ENCODE assay signal across 9 mouse cellular contexts in the genomic region with DNA sequence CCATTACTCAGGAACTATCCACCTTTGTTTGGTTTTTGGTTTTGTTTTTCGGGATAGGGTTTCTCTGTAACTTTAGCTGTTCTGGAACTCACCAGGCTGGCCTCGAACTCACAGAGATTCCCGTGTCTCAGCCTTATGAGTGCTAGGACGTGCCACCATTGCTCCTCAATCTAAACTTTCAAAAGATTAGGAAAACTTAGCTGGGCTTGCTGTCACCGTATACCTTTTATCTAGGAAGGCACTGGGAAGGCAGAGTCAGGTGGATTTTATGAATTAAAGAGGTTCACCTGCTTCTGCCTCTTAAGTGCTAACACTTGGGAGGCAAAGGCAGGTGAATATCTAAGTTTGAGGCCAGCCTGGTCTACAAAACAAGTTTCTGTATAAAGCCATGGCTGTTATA. TPM values are rescaled to one million over a fixed set of nuclear protein-coding genes. Genes with fewer than 3 reads are reported as not detected.
A peak's percentile ranks its signal among the peaks of the same experiment; 100 is the strongest.
DNase-seq lines count a peak whose midpoint lies in the region; ATAC-seq and TF ChIP-seq lines count a peak whose summit lies in the region.
"Had no signal": no experiment of that assay in that cellular context is flagged by ENCODE, and none has a peak within 500 bp of the region (broad histone marks: within the 10 kb centered on the region; RNA-seq: fewer than 3 reads in every experiment).

No protein-coding gene starts in this region.

- no peaks in the 10 kb centered on the region for H3K36me3 ChIP-seq in kidney, adult 2 months (ENCODE audit: control insufficient read depth, insufficient read depth, low read length)
- H3K36me3 ChIP-seq in hindbrain, embryonic 12.5 days: no peaks in the 10 kb centered on the region
- H3K36me3 ChIP-seq in midbrain, embryonic 12.5 days: peaks cover 8% of the 10 kb centered on the region; the same call in 1 of the 2 replicates

- no peak for ATAC-seq in hindbrain, embryonic 12.5 days (ENCODE audit: low FRiP score)
- no peak for ATAC-seq in midbrain, embryonic 12.5 days (ENCODE audit: low FRiP score, low read depth)

- peak overlapping the region; percentile 99 for H3K9ac ChIP-seq in hindbrain, embryonic 12.5 days
- peak overlapping the region; percentile 95 for H3K9ac ChIP-seq in midbrain, embryonic 12.5 days (replicated peaks)

- DNase-seq in kidney, adult 2 months: no peak
- no peak for DNase-seq in kidney, adult 9 months
- no peak for DNase-seq in adrenal gland, postnatal 14 days
- no peak for DNase-seq in frontal cortex, postnatal 14 days (ENCODE audit: low spot score in 2 of 2)
- DNase-seq in adrenal gland, postnatal 4 days (ENCODE audit: low spot score in 2 of 2): no peak

- no peak overlapping the region for H3K4me3 ChIP-seq in kidney, adult 2 months (ENCODE audit: insufficient read depth, low read depth, low read length)
- H3K4me3 ChIP-seq in bone marrow macrophage, adult 2 months (ENCODE audit: insufficient read depth, low read length): peak overlapping the region; percentile 86; the same call in 1 of the 2 replicates
- peak overlapping the region; percentile 98 for H3K4me3 ChIP-seq in hindbrain, embryonic 12.5 days
- peak overlapping the region; percentile 77 for H3K4me3 ChIP-seq in midbrain, embryonic 12.5 days

- no peaks in the 10 kb centered on the region for H3K27me3 ChIP-seq in kidney, adult 2 months (replicated peaks; ENCODE audit: control insufficient read depth, insufficient read depth, low read length)
- H3K27me3 ChIP-seq in hindbrain, embryonic 12.5 days: no peaks in the 10 kb centered on the region
- no peaks in the 10 kb centered on the region for H3K27me3 ChIP-seq in midbrain, embryonic 12.5 days

- H3K9me3 ChIP-seq in hindbrain, embryonic 12.5 days (replicated peaks): no peaks in the 10 kb centered on the region
- no peaks in the 10 kb centered on the region for H3K9me3 ChIP-seq in midbrain, embryonic 12.5 days

- peak overlapping the region; percentile 97 for H3K27ac ChIP-seq in kidney, adult 2 months (ENCODE audit: insufficient read depth, low read depth, low read length)
- peak overlapping the region; percentile 91; the same call in 1 of the 2 replicates for H3K27ac ChIP-seq in bone marrow macrophage, adult 2 months (ENCODE audit: insufficient read depth, low read depth, low read length)
- H3K27ac ChIP-seq in hindbrain, embryonic 12.5 days: peak overlapping the region; percentile 92
- peak overlapping the region; percentile 93 for H3K27ac ChIP-seq in midbrain, embryonic 12.5 days (replicated peaks)

- no peak for TF ChIP-seq POLR2A in kidney, adult 2 months (IDR thresholded peaks at IDR 0.05; ENCODE audit: low read depth, low read length)
- no peak for TF ChIP-seq POLR2A in bone marrow macrophage, adult 2 months (IDR thresholded peaks at IDR 0.05; ENCODE audit: borderline replicate concordance, low read depth, low read length)

- H3K4me2 ChIP-seq in hindbrain, embryonic 12.5 days (replicated peaks): peak overlapping the region; percentile 86
- peak overlapping the region; percentile 88 for H3K4me2 ChIP-seq in midbrain, embryonic 12.5 days (replicated peaks)

- no peak for TF ChIP-seq CTCF in kidney, adult 2 months (conservative IDR thresholded peaks at IDR 0.05; ENCODE audit: insufficient read depth, insufficient read length, low read depth, low read length)
- no peak for TF ChIP-seq CTCF in bone marrow macrophage, adult 2 months (IDR thresholded peaks at IDR 0.05; ENCODE audit: low read depth, low read length)

- peaks cover 18% of the 10 kb centered on the region for H3K4me1 ChIP-seq in kidney, adult 2 months (ENCODE audit: control insufficient read depth, insufficient read depth, low read length)
- H3K4me1 ChIP-seq in bone marrow macrophage, adult 2 months (ENCODE audit: control insufficient read depth, insufficient read depth, low read length): peaks cover 25% of the 10 kb centered on the region
- H3K4me1 ChIP-seq in hindbrain, embryonic 12.5 days: peaks cover 25% of the 10 kb centered on the region
- H3K4me1 ChIP-seq in midbrain, embryonic 12.5 days: peaks cover 45% of the 10 kb centered on the region

- 43% methylated on average over 5 of the region's 5 CpGs for WGBS in kidney, adult 2 months
- WGBS in hindbrain, embryonic 12.5 days: 48% methylated on average over 5 of the region's 5 CpGs
- WGBS in midbrain, embryonic 12.5 days: 35% methylated on average over 5 of the region's 5 CpGs

RNA-seq across cellular contexts. Expression of gene Luc7l3, which starts 0.8 kb away (rescaled TPM):
- polyA plus RNA-seq in kidney, adult 2 months (2012; rRNA removed): 6.6 and 8.5 TPM in 2 replicates
- 146 and 206 TPM in 2 replicates for polyA plus RNA-seq in bone marrow macrophage, adult 2 months (2012; ENCODE audit: insufficient read depth, insufficient read length, missing spikeins)
- polyA plus RNA-seq in hindbrain, embryonic 12.5 days (2016; fragmentation: Nextera tagmentation; extraction: Ambion mirVana): 153 and 167 TPM in 2 replicates
- 145 and 162 TPM in 2 replicates for polyA plus RNA-seq in midbrain, embryonic 12.5 days (2016; fragmentation: Nextera tagmentation; extraction: Ambion mirVana)
- 74.5 and 94.6 TPM in 2 replicates for total RNA-seq in adrenal gland, postnatal 14 days (2021)
- total RNA-seq in adrenal gland, postnatal 4 days (2021): 100 to 1,000 TPM in 1 of 2 experiments, 10 to 100 TPM in 1; 92.6 to 110 TPM

RNA-seq across cellular contexts. Expression of gene Ankrd40, which starts 5.2 kb away (rescaled TPM):
- 124 and 139 TPM in 2 replicates for polyA plus RNA-seq in kidney, adult 2 months (2012; rRNA removed)
- polyA plus RNA-seq in bone marrow macrophage, adult 2 months (2012; ENCODE audit: insufficient read depth, insufficient read length, missing spikeins): 43.9 and 47.6 TPM in 2 replicates
- polyA plus RNA-seq in hindbrain, embryonic 12.5 days (2016; fragmentation: Nextera tagmentation; extraction: Ambion mirVana): 27.3 and 28.7 TPM in 2 replicates
- 19.7 and 21.7 TPM in 2 replicates for polyA plus RNA-seq in midbrain, embryonic 12.5 days (2016; fragmentation: Nextera tagmentation; extraction: Ambion mirVana)
- total RNA-seq in adrenal gland, postnatal 14 days (2021): 131 and 136 TPM in 2 replicates
- 100 to 1,000 TPM; 108 to 114 TPM for total RNA-seq in adrenal gland, postnatal 4 days (2021)

RNA-seq across cellular contexts. Expression of gene Gm21885, which starts 41.0 kb away (rescaled TPM):
- polyA plus RNA-seq in kidney, adult 2 months (2012; rRNA removed): not detected in 2 replicates
- not detected in 2 replicates for polyA plus RNA-seq in bone marrow macrophage, adult 2 months (2012; ENCODE audit: insufficient read depth, insufficient read length, missing spikeins)
- 0.31 and 0.48 TPM in 2 replicates for polyA plus RNA-seq in hindbrain, embryonic 12.5 days (2016; fragmentation: Nextera tagmentation; extraction: Ambion mirVana)
- polyA plus RNA-seq in midbrain, embryonic 12.5 days (2016; fragmentation: Nextera tagmentation; extraction: Ambion mirVana): 0.32 and 0.42 TPM in 2 replicates
- not detected in 2 replicates for total RNA-seq in adrenal gland, postnatal 14 days (2021)
- total RNA-seq in adrenal gland, postnatal 4 days (2021): not detected
- polyA plus RNA-seq: gonadal fat pad, adult 2 months had no signal

Comparison
In these comparisons a context has a peak if more than half of its experiments do, and no peak if none do; other contexts are left out.
1. RNA of gene Luc7l3, which starts 0.8 kb away (polyA plus RNA-seq): 153 to 167 TPM in hindbrain, embryonic 12.5 days, 146 to 206 TPM in bone marrow macrophage, adult 2 months and 145 to 162 TPM in midbrain, embryonic 12.5 days; 6.6 to 8.5 TPM in kidney, adult 2 months; every median in the first group is over 10 times any median in the second.
2. Peak in every context shown above with its lines, with median percentiles within 50 percentile points of each other: H3K27ac ChIP-seq.